23 mouse cellular contexts compared by ENCODE assay signal in genomic region chr1:118645701-118646100, GRCm38 (mm10). TPM values are rescaled to one million over a fixed set of nuclear protein-coding genes. Genes with fewer than 3 reads are reported as not detected.
"Had no signal": no experiment of that assay in that cellular context is flagged by ENCODE, and none has a peak within 500 bp of the region (broad histone marks: within the 10 kb centered on the region; RNA-seq: fewer than 3 reads in every experiment).

No protein-coding gene starts in this region.

- H3K9ac ChIP-seq: limb, embryonic 13.5 days; liver, embryonic 12.5 days; liver, embryonic 15.5 days; lung, embryonic 14.5 days; midbrain, embryonic 13.5 days; neural tube, embryonic 13.5 days; stomach, embryonic 15.5 days had no signal

- H3K9me3 ChIP-seq: limb, embryonic 10.5 days; limb, embryonic 13.5 days; liver, embryonic 12.5 days; liver, embryonic 15.5 days; megakaryocyte, embryonic 14.5 days; midbrain, embryonic 10.5 days; midbrain, embryonic 13.5 days; neural tube, embryonic 13.5 days; stomach, embryonic 15.5 days had no signal

- H3K36me3 ChIP-seq: limb, embryonic 10.5 days; limb, embryonic 13.5 days; liver, embryonic 12.5 days; liver, embryonic 15.5 days; midbrain, embryonic 10.5 days; midbrain, embryonic 13.5 days; neural tube, embryonic 13.5 days; stomach, embryonic 15.5 days had no signal

- H3K27ac ChIP-seq: limb, embryonic 10.5 days; limb, embryonic 13.5 days; liver, embryonic 12.5 days; liver, embryonic 15.5 days; midbrain, embryonic 10.5 days; midbrain, embryonic 13.5 days; neural tube, embryonic 13.5 days; stomach, embryonic 15.5 days had no signal

- H3K4me3 ChIP-seq: limb, embryonic 10.5 days; limb, embryonic 13.5 days; liver, embryonic 12.5 days; liver, embryonic 15.5 days; megakaryocyte, embryonic 14.5 days; midbrain, embryonic 10.5 days; midbrain, embryonic 13.5 days; myocyte; neural tube, embryonic 13.5 days; stomach, embryonic 15.5 days had no signal

- ATAC-seq: intestine, postnatal 0 days; liver, embryonic 12.5 days; lung, postnatal 0 days; midbrain, embryonic 13.5 days; midbrain, embryonic 16.5 days had no signal

- H3K4me1 ChIP-seq: limb, embryonic 13.5 days; liver, embryonic 12.5 days; megakaryocyte, embryonic 14.5 days; midbrain, embryonic 13.5 days had no signal

- H3K27me3 ChIP-seq: limb, embryonic 13.5 days; liver, embryonic 12.5 days; liver, embryonic 15.5 days; midbrain, embryonic 13.5 days; neural tube, embryonic 13.5 days; stomach, embryonic 15.5 days had no signal

- DNase-seq: kidney, adult 9 months; kidney, postnatal 14 days; kidney, postnatal 4 days; lung, embryonic 14.5 days; retina, postnatal 1 day; right cerebral cortex, postnatal 25 days; spleen, adult 18-20 months; thymus, postnatal 36 days had no signal

- H3K4me2 ChIP-seq: limb, embryonic 13.5 days; liver, embryonic 12.5 days; liver, embryonic 15.5 days; lung, embryonic 14.5 days; midbrain, embryonic 13.5 days; neural tube, embryonic 13.5 days; stomach, embryonic 15.5 days had no signal

RNA-seq across cellular contexts. Expression of gene Tfcp2l1, which starts 18.0 kb away (rescaled TPM):
- total RNA-seq: monocyte, adult 5-6 weeks; neutrophil, adult 5-6 weeks had no signal
